Mouse (Mus musculus) neural tube, embryonic 11.5 days (tissue): Measurements from ENCODE around the gene Ankrd27. TPM values are rescaled to one million over a fixed set of nuclear protein-coding genes. Genes with fewer than 3 reads are reported as not detected.

Source experiments
- ATAC-seq: fragments of 200-750 bp; cut with Nextera tagmentation; 2 replicates; pipeline ENCODE4 v1.8.0; 2017; ENCODE audit warnings: moderate number of reproducible peaks, mild to moderate bottlenecking, moderate TSS enrichment, moderate library complexity; ENCODE audit not compliant: insufficient read depth, low FRiP score, low TSS enrichment
- DNase-seq: peaks from one replicate; pipeline ENCODE4 v3.0.0-alpha.2; 2015; ENCODE audit warnings: low spot score
- H3K27ac ChIP-seq: fragments of 300-500 bp; sonication (generic); 2 replicates; pipeline ENCODE4 v1.5.1; 2014; ENCODE audit warnings: low read depth, mild to moderate bottlenecking, low read length
- H3K27me3 ChIP-seq: fragments of 300-500 bp; sonication (generic); 2 replicates; pipeline ENCODE4 v1.6.1; 2014; ENCODE audit warnings: mild to moderate bottlenecking, low read length, mixed read lengths; ENCODE audit not compliant: control insufficient read depth, insufficient read depth
- H3K36me3 ChIP-seq: fragments of 300-500 bp; sonication (generic); 2 replicates; pipeline ENCODE4 v1.6.1; 2014; ENCODE audit warnings: mild to moderate bottlenecking, low read length, moderate library complexity, mixed read lengths; ENCODE audit not compliant: control insufficient read depth, insufficient read depth
- H3K4me1 ChIP-seq: fragments of 300-500 bp; sonication (generic); 2 replicates; pipeline ENCODE4 v1.6.1; 2014; ENCODE audit warnings: low read length, mixed read lengths; ENCODE audit not compliant: control insufficient read depth, insufficient read depth
- H3K4me2 ChIP-seq: fragments of 300-500 bp; sonication (generic); 2 replicates; pipeline ENCODE4 v1.6.1; 2014; ENCODE audit warnings: low read depth, mild to moderate bottlenecking, moderate library complexity
- H3K4me3 ChIP-seq: fragments of 300-500 bp; sonication (generic); 2 replicates; pipeline ENCODE4 v1.5.1; 2014; ENCODE audit warnings: low read depth, low read length
- H3K9ac ChIP-seq: fragments of 300-500 bp; sonication (generic); 2 replicates; pipeline ENCODE4 v1.6.1; 2014; ENCODE audit warnings: mild to moderate bottlenecking, low read length
- H3K9me3 ChIP-seq: fragments of 300-500 bp; sonication (generic); 2 replicates; pipeline ENCODE4 v1.6.1; 2016; ENCODE audit warnings: low read length; ENCODE audit not compliant: control insufficient read depth
- WGBS: fragments of 180-500 bp; shearing (Covaris S2); extraction: QIAGEN DNeasy Blood & Tissue Kit; methylation state at CpG from one replicate; pipeline ENCODE4 v1.1.7; 2014; 5-methylcytosine and 5-hydroxymethylcytosine counted together
- polyA plus RNA-seq: library from polyadenylated mRNA; unstranded; fragments of >200 nt; fragmentation: Nextera tagmentation; extraction: Ambion mirVana; gene quantifications from 2 replicates; pipeline ENCODE4 v1.2.1, GENCODE M21; 2014

The Ankrd27 gene
- polyA plus RNA-seq, 1 experiment from 2014 or later = 28.2 TPM

DNA sequence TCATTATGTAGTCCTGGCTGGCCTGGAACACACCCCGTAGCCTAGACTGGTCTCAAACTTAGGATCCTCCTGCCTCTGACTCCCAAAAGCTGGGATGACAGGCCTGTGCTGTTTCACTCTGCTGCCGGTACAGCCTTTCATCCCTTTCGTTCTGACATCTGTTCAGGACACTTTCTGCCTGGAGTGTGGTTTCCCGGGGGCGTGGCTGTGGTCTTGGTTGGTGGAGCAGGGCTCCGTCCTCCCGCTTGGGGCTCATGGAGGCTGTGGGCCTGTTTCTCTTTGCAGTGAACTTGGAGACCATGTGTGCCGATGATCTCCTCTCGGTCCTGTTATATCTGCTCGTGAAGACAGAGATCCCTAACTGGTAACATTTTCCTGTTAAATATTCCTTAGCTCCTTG, 20.8 kb downstream of the Ankrd27 start:
- Histone ChIP-seq H3K9me3 (no peaks in the 10 kb centered on the region), H3K27me3 (no peaks in the 10 kb centered on the region), H3K4me2 (no peak overlapping the region), H3K27ac (no peak overlapping the region), H3K36me3 (peaks cover 2% of the 10 kb centered on the region; the same call in 1 of the 2 replicates), H3K4me1 (no peaks in the 10 kb centered on the region), H3K4me3 (no peak overlapping the region), H3K9ac (no peak overlapping the region)
- 90% methylated on average over 10 of the region's 10 CpGs for WGBS
- ATAC-seq (no peak), DNase-seq (no peak)

DNA sequence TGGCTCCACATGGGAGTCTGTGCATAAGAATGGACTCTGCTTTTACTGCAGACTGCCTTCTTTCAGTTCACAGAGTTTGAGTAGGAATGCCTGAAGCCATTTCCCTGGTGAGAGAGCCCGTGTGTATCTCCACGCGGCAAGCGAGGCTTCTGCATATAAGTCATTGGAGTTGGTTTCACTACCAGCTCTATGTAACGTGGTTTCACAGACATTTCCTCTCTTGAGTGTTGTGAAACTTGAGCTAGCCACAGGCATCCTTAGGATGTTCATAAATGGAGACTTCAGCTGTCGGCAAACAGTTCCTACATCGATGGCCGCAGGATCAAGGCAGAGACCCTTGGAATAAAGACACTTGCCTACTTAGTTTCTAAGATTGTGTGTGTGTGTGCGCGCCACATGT, 23.2 kb downstream of the Ankrd27 start:
- DNase-seq (no peak), ATAC-seq (no peak)
- no peak overlapping the region for H3K27ac ChIP-seq

DNA sequence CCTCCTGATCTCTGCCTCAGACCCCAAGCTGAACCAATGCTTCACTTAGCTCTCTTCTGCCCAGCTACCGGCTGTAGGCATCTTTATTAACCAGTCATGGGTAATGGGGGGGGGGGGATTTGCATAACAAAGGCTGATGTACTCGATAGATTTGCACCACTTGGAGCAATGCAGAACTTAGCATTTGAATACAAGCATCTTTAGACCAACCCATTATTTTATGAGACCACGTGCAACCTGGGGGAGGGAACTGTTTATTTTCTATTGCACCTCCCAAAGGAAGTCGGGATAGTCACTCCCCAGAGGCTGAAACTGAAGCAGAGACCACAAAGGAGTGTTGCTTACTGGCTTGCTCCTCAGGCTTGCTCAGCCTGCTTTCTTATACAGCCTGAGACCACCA, 31.5 kb downstream of the Ankrd27 start:
- H3K4me3 ChIP-seq = no peak overlapping the region
- H3K9me3 ChIP-seq = no peaks in the 10 kb centered on the region
- peak; percentile 22 for DNase-seq
- H3K27ac ChIP-seq = no peak overlapping the region
- 47% methylated on average over 4 of the region's 4 CpGs for WGBS
- no peak overlapping the region for H3K9ac ChIP-seq
- peaks cover 4% of the 10 kb centered on the region; the same call in 1 of the 2 replicates for H3K36me3 ChIP-seq
- no peaks in the 10 kb centered on the region for H3K4me1 ChIP-seq
- H3K27me3 ChIP-seq = no peaks in the 10 kb centered on the region
- ATAC-seq = no peak; the same call in 1 of the 2 replicates
- no peak overlapping the region for H3K4me2 ChIP-seq

More for the DNA sequence above, 23.2 kb downstream of the Ankrd27 start:
- Histone ChIP-seq H3K9me3 (no peaks in the 10 kb centered on the region), H3K36me3 (peaks cover 2% of the 10 kb centered on the region; the same call in 1 of the 2 replicates), H3K4me2 (no peak overlapping the region), H3K4me1 (no peaks in the 10 kb centered on the region), H3K9ac (no peak overlapping the region), H3K27me3 (no peaks in the 10 kb centered on the region), H3K4me3 (no peak overlapping the region)
- 93% methylated on average over 10 of the region's 10 CpGs for WGBS

GRCm38 (mm10) chr7:35622626-35623025, 36.6 kb downstream of the Ankrd27 start:
- no peak for ATAC-seq
- Histone ChIP-seq H3K36me3 (no peaks in the 10 kb centered on the region; the same call in 1 of the 2 replicates), H3K9ac (no peak overlapping the region), H3K27me3 (no peaks in the 10 kb centered on the region), H3K4me3 (no peak overlapping the region), H3K4me1 (no peaks in the 10 kb centered on the region), H3K4me2 (no peak overlapping the region), H3K27ac (no peak overlapping the region), H3K9me3 (no peaks in the 10 kb centered on the region)
- DNase-seq = no peak
- 95% methylated on average over 10 of the region's 10 CpGs for WGBS

- Histone ChIP-seq H3K4me2 (no peak overlapping the region), H3K4me3 (no peak overlapping the region), H3K9me3 (no peaks in the 10 kb centered on the region), H3K36me3 (peaks cover under 1% of the 10 kb centered on the region), H3K4me1 (no peaks in the 10 kb centered on the region), H3K27ac (no peak overlapping the region), H3K9ac (no peak overlapping the region), H3K27me3 (no peaks in the 10 kb centered on the region)
- DNase-seq (no peak), ATAC-seq (no peak)
- 99% methylated on average over 5 of the region's 5 CpGs for WGBS
Observed at GRCm38 (mm10) chr7:35626038-35626437, 40.0 kb downstream of the Ankrd27 start.

DNA sequence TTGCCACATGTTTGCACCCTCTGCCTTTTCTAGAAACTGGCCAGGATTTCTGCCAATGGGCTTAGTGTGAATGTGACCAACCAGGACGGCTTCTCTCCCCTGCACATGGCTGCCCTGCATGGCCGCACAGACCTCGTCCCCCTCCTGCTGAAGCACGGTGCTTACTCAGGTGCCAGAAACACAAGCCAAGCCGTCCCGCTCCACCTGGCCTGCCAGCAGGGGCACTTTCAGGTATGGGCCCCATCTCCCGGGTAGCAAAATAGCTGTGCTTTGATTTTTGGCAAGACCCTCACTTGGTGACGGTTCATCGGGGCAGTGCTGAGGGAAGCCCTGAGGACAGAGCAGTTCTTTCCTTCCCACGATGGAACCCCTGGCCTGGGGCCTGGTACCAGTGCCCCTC, 41.3 kb downstream of the Ankrd27 start:
- H3K4me3 ChIP-seq = no peak overlapping the region
- H3K36me3 ChIP-seq = peaks cover 2% of the 10 kb centered on the region
- H3K9ac ChIP-seq = no peak overlapping the region

DNA sequence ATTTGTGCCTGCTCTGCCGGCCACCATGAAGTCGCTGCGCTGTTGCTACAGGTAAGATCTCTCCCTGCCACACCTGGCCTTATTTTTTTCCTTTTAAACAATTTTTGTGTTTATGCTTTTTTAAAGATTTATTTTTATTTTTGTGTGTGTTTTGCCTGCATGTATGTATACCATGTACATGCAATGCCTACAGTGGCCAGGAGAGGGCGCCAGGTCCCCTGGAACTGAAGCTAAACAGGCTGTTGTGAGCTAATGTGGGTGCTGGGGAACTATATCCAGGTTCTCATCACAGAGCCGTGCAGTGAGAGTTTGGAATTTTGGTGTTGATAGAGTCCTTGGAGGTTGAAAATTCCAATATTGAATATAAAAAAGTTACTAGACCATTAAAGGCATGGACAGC, 42.5 kb downstream of the Ankrd27 start:
- 71% methylated on average over 5 of the region's 5 CpGs for WGBS
- no peak overlapping the region for H3K4me2 ChIP-seq
- no peak for ATAC-seq
- peak; percentile 38 for DNase-seq
- H3K4me3 ChIP-seq = no peak overlapping the region
- H3K27me3 ChIP-seq = no peaks in the 10 kb centered on the region
- no peak overlapping the region for H3K9ac ChIP-seq
- no peaks in the 10 kb centered on the region for H3K4me1 ChIP-seq
- no peaks in the 10 kb centered on the region for H3K9me3 ChIP-seq
- peaks cover 2% of the 10 kb centered on the region for H3K36me3 ChIP-seq
- no peak overlapping the region for H3K27ac ChIP-seq

More for the DNA sequence above, 41.3 kb downstream of the Ankrd27 start:
- no peak overlapping the region for H3K27ac ChIP-seq
- H3K27me3 ChIP-seq = no peaks in the 10 kb centered on the region
- WGBS = 92% methylated on average over 10 of the region's 10 CpGs
- DNase-seq (no peak), ATAC-seq (no peak)
- no peak overlapping the region for H3K4me2 ChIP-seq
- H3K9me3 ChIP-seq = no peaks in the 10 kb centered on the region
- no peaks in the 10 kb centered on the region for H3K4me1 ChIP-seq

DNA sequence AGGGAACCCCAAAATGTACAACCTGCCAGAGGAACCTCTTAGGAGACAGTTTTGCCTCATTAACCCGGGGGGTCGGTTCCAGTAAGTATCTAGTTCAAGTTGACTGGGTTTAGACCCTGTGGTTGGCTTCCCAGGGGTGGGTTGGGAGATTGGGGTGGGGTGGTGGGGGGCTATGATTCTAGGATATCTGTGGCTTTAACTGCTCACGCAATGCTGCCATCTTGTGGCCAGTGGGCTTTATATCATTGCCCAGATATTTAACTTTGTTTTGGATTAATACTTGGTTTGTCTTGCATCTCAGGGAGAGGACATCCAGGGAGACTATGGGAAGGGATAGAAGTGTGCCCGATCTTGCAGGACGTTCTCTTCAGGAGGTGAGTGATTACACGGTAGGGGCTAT, 50.2 kb downstream of the Ankrd27 start:
- H3K4me3 ChIP-seq = no peak overlapping the region
- no peak overlapping the region for H3K9ac ChIP-seq
- H3K27ac ChIP-seq = no peak overlapping the region
- ATAC-seq (no peak), DNase-seq (peak; percentile 57)
- 80% methylated on average over 6 of the region's 6 CpGs for WGBS
- peaks cover 12% of the 10 kb centered on the region for H3K36me3 ChIP-seq
- no peaks in the 10 kb centered on the region for H3K9me3 ChIP-seq
- no peaks in the 10 kb centered on the region for H3K4me1 ChIP-seq
- H3K4me2 ChIP-seq = no peak overlapping the region
- no peaks in the 10 kb centered on the region for H3K27me3 ChIP-seq

- WGBS = 94% methylated on average over 9 of the region's 9 CpGs
- H3K36me3 ChIP-seq = peaks cover 16% of the 10 kb centered on the region
- no peak overlapping the region for H3K27ac ChIP-seq
Observed at GRCm38 (mm10) chr7:35636874-35637273, 50.8 kb downstream of the Ankrd27 start.

More at GRCm38 (mm10) chr7:35636874-35637273, 50.8 kb downstream of the Ankrd27 start:
- H3K9ac ChIP-seq = no peak overlapping the region
- H3K4me1 ChIP-seq = no peaks in the 10 kb centered on the region
- H3K9me3 ChIP-seq = no peaks in the 10 kb centered on the region
- no peak overlapping the region for H3K4me3 ChIP-seq
- DNase-seq (no peak), ATAC-seq (no peak)
- H3K4me2 ChIP-seq = no peak overlapping the region
- no peaks in the 10 kb centered on the region for H3K27me3 ChIP-seq
